Mouse (Mus musculus) midbrain, postnatal 0 days (tissue): Measurements from ENCODE around the gene Bid. TPM values are rescaled to one million over a fixed set of nuclear protein-coding genes. Genes with fewer than 3 reads are reported as not detected.

Experiments
- ATAC-seq: fragments of 200-750 bp; cut with Nextera tagmentation; 2 replicates; pipeline ENCODE4 v1.8.0; 2017; ENCODE audit warnings: moderate number of reproducible peaks, mild to moderate bottlenecking, moderate TSS enrichment, moderate library complexity; ENCODE audit not compliant: low FRiP score
- DNase-seq: peaks from one replicate; pipeline ENCODE4 v3.0.0-alpha.2; 2015; ENCODE audit warnings: low spot score
- H3K27ac ChIP-seq: fragments of 300-500 bp; sonication (generic); 2 replicates; pipeline ENCODE4 v1.5.1; 2014; ENCODE audit warnings: low read depth, mild to moderate bottlenecking, low read length, mixed read lengths
- H3K27me3 ChIP-seq: fragments of 300-500 bp; sonication (generic); 2 replicates; pipeline ENCODE4 v1.6.1; 2014; ENCODE audit warnings: low read length, control low read depth, mixed read lengths; ENCODE audit not compliant: insufficient read depth
- H3K36me3 ChIP-seq: fragments of 300-500 bp; sonication (generic); 2 replicates; pipeline ENCODE4 v1.6.1; 2014; ENCODE audit warnings: low read length, control low read depth, mixed read lengths; ENCODE audit not compliant: insufficient read depth
- H3K4me1 ChIP-seq: fragments of 300-500 bp; sonication (generic); 2 replicates; pipeline ENCODE4 v1.6.1; 2014; ENCODE audit warnings: mild to moderate bottlenecking, control low read depth, antibody characterized with exemption, low read length, mixed read lengths; ENCODE audit not compliant: insufficient read depth
- H3K4me2 ChIP-seq: fragments of 300-500 bp; sonication (generic); 2 replicates; pipeline ENCODE4 v1.6.1; 2014; ENCODE audit warnings: low read depth, mild to moderate bottlenecking, low read length, mixed read lengths; ENCODE audit not compliant: poor library complexity, severe bottlenecking
- H3K4me3 ChIP-seq: fragments of 300-500 bp; sonication (generic); 2 replicates; pipeline ENCODE4 v1.5.1; 2014; ENCODE audit warnings: low read depth, mild to moderate bottlenecking, low read length, moderate library complexity
- H3K9ac ChIP-seq: fragments of 300-500 bp; sonication (generic); replicated peaks from 2 replicates; pipeline ENCODE4 v1.6.1; 2014; ENCODE audit warnings: mild to moderate bottlenecking, low read length, moderate library complexity, mixed read lengths; ENCODE audit not compliant: poor library complexity, severe bottlenecking
- H3K9me3 ChIP-seq: fragments of 300-500 bp; sonication (generic); 2 replicates; pipeline ENCODE4 v1.6.1; 2016; ENCODE audit warnings: low read length, control low read depth
- CTCF ChIP-seq: IDR thresholded peaks from 2 replicates; pipeline ENCODE4 v1.5.1; 2016; ENCODE audit warnings: antibody characterized with exemption, mild to moderate bottlenecking
- WGBS: fragments of 180-500 bp; shearing (Covaris S2); extraction: QIAGEN DNeasy Blood & Tissue Kit; methylation state at CpG from one replicate; pipeline ENCODE4 v1.1.7; 2014; 5-methylcytosine and 5-hydroxymethylcytosine counted together
- polyA plus RNA-seq: library from polyadenylated mRNA; unstranded; fragments of >200 nt; fragmentation: Nextera tagmentation; extraction: Ambion mirVana; gene quantifications from 2 replicates; pipeline ENCODE4 v1.2.1, GENCODE M21; 2015
- total RNA-seq: library from RNA; depleted of rRNA; stranded (reverse); fragments of >200 nt; gene quantifications from 2 replicates; pipeline ENCODE4 v1.2.3, GENCODE M21; 2014

Gene Bid
- total and polyA plus RNA-seq, 2 experiments from 2014 or later: 36.3 to 55.6 TPM

DNA sequence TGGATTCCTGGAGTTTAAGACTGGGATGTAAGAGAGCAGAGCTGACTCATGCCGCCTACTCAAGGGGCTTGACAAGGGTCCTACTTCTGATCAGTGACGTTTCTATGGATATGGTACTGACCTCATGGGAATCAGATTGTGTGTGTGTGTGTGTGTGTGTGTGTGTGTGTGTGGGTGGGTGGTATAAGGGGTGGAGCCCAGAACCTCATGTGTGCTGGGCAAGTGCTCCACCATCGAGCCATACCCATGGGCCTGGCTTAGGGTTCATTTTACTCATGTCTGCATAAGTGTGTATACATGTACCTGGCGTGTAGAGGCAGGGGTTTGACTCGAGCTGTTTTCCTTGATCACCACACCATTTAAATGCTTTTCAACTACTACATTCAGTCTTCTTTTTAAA, 27.3 kb upstream of the Bid start:
- DNase-seq: no peak
- Histone ChIP-seq H3K27ac (no peak overlapping the region), H3K4me2 (no peak overlapping the region), H3K4me3 (no peak overlapping the region), H3K36me3 (peaks cover 34% of the 10 kb centered on the region), H3K9me3 (no peaks in the 10 kb centered on the region), H3K4me1 (no peaks in the 10 kb centered on the region), H3K27me3 (no peaks in the 10 kb centered on the region), H3K9ac (no peak overlapping the region)
- ATAC-seq: no peak
- no peak for TF ChIP-seq CTCF
- 95% methylated on average over 5 of the region's 5 CpGs for WGBS

DNA sequence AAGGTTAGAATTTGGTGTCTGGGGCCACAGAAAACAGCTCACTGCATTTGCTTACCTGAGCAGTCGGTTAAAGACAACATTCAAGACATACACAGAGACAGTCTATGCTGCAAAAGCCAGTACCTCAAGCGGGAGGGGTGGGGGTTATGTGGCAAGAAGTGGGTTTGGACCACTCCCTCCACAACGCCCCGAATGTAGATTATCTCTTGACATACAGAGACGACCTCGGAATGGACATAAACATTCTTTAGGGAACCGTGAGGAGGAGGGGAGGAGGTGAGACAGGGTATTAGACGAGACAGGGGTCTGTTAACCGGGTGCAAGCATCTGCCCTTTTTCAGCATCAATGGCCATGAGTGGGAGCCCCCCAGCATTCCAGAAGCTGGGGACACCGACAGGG, 26.9 kb upstream of the Bid start:
- DNase-seq (no peak), ATAC-seq (no peak)
- Histone ChIP-seq H3K27ac (no peak overlapping the region), H3K36me3 (peaks cover 30% of the 10 kb centered on the region), H3K4me3 (no peak overlapping the region), H3K4me2 (no peak overlapping the region), H3K27me3 (no peaks in the 10 kb centered on the region), H3K9me3 (no peaks in the 10 kb centered on the region), H3K9ac (no peak overlapping the region), H3K4me1 (no peaks in the 10 kb centered on the region)
- WGBS: 86% methylated on average over 10 of the region's 10 CpGs
- no peak for TF ChIP-seq CTCF

DNA sequence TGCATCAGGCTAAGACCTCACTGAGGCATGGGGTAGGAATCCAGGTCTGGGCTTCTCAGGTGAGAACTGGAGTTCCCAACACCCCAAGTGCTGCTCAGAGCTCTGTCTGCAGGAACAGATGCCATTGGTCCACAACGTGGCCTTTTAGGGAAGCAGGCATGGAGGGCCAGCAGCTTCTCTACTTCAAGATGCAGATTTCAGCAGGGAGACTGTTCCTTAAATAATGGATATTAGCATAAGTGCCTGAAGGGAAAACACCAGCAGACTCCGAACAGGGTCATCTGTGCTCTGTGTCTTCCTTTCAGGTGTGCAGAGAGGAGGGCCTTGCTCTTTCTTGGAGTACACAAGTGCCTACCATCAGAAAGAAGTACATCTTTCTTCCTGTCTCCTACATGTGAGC, 26.4 kb upstream of the Bid start:
- no peaks in the 10 kb centered on the region for H3K27me3 ChIP-seq
- H3K36me3 ChIP-seq: peaks cover 27% of the 10 kb centered on the region
- no peaks in the 10 kb centered on the region for H3K4me1 ChIP-seq
- H3K4me2 ChIP-seq: no peak overlapping the region
- no peak for TF ChIP-seq CTCF
- H3K9ac ChIP-seq: no peak overlapping the region
- 63% methylated on average over 2 of the region's 2 CpGs for WGBS
- ATAC-seq (no peak), DNase-seq (no peak)
- no peak overlapping the region for H3K27ac ChIP-seq
- no peak overlapping the region for H3K4me3 ChIP-seq
- H3K9me3 ChIP-seq: no peaks in the 10 kb centered on the region

DNA sequence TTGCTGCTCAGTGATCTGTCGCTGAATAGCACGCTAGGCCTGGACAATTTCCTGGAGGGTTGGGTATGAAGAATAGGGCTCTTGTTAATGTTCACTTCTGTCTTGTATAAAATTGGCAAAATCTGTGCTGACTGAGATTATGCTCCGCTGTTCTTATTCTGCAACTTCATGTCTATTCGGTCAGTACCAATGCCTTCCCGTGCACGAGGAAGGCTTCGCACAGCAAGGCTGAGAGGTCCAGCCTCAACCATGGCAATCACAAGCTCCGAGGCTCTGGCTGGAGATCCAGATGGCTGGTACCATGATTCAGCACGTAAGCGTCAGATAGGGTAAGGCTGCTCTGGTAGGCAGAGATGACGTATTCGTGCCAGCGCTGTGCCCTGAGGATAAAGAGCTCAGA, 24.9 kb upstream of the Bid start:
- 95% methylated on average over 13 of the region's 13 CpGs for WGBS
- no peak overlapping the region for H3K9ac ChIP-seq
- H3K27ac ChIP-seq: no peak overlapping the region
- H3K9me3 ChIP-seq: no peaks in the 10 kb centered on the region
- H3K4me2 ChIP-seq: no peak overlapping the region
- DNase-seq (no peak), ATAC-seq (no peak)
- no peak for TF ChIP-seq CTCF
- peaks cover 17% of the 10 kb centered on the region for H3K36me3 ChIP-seq
- H3K4me3 ChIP-seq: no peak overlapping the region
- no peaks in the 10 kb centered on the region for H3K27me3 ChIP-seq
- no peaks in the 10 kb centered on the region for H3K4me1 ChIP-seq

DNA sequence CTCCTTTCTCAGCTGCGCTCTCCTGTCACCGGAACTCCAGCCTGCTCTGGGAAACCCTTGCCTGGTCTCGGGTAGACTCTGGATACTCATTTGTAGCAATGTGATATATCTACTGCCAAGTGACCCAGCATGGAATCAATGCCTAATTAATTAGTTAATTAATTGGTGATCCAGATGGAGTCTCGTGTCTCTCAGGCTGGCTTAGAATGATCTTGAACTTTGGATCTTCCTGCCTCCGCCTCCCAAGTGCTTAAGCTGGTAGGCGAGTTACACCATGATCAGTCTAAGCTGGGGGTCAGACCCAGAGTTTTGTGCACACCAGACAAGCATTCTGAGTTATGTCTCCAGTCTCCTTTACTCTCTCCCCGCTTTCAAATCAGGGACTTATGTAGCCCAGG, 24.4 kb upstream of the Bid start:
- DNase-seq (no peak), ATAC-seq (no peak)
- Histone ChIP-seq H3K27ac (no peak overlapping the region), H3K4me2 (no peak overlapping the region), H3K9me3 (no peaks in the 10 kb centered on the region), H3K27me3 (no peaks in the 10 kb centered on the region), H3K9ac (no peak overlapping the region), H3K4me1 (no peaks in the 10 kb centered on the region), H3K36me3 (peaks cover 14% of the 10 kb centered on the region), H3K4me3 (no peak overlapping the region)
- no peak for TF ChIP-seq CTCF
- 86% methylated on average over 7 of the region's 7 CpGs for WGBS

DNA sequence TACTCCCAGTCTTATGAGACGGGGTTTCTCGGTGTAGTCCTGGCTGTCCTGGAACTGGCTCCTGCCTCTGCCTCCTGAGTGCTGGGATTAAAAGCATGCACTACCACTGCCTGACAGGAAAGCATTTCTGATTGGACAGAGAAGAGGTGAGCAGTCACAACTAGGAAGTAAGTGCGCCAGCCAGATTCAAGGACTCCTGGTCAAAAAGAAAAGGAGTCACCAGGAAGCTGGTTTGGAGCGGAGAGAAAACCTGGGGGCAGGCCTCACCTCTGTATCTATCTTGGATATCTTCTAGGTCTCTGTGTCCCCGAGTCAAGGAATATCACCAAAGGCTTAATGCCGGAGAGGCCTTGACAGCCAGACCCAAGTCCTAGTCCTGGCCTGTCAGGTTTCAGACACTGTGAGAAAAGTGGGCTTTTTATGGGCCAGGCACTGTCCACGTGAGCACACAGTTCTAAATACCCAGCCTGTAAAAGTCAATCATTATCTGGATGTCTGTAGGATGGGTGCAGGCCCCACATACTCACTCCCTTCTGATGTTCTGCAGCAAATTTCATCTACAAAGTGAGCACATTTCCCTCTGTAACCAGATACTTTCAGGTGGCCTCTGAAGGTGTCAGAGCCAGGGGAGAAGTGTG, 23.9 kb upstream of the Bid start:
- Histone ChIP-seq H3K4me1 (no peaks in the 10 kb centered on the region), H3K36me3 (peaks cover 13% of the 10 kb centered on the region; the same call in 1 of the 2 replicates), H3K9me3 (no peaks in the 10 kb centered on the region), H3K9ac (no peak overlapping the region), H3K27ac (no peak overlapping the region), H3K27me3 (no peaks in the 10 kb centered on the region), H3K4me2 (no peak overlapping the region), H3K4me3 (no peak overlapping the region)
- DNase-seq (no peak), ATAC-seq (no peak)
- WGBS: 90% methylated on average over 7 of the region's 7 CpGs
- no peak for TF ChIP-seq CTCF
